Mouse (Mus musculus) layer of hippocampus, adult 11-12 months (tissue): ENCODE data around the gene Zbtb16.
A peak's percentile ranks its signal among the peaks of the same experiment; 100 is the strongest.

ENCODE experiments used
- DNase-seq: peaks from one replicate; pipeline ENCODE4 v3.0.0; 2022; ENCODE audit warnings: low spot score

The Zbtb16 gene

DNA sequence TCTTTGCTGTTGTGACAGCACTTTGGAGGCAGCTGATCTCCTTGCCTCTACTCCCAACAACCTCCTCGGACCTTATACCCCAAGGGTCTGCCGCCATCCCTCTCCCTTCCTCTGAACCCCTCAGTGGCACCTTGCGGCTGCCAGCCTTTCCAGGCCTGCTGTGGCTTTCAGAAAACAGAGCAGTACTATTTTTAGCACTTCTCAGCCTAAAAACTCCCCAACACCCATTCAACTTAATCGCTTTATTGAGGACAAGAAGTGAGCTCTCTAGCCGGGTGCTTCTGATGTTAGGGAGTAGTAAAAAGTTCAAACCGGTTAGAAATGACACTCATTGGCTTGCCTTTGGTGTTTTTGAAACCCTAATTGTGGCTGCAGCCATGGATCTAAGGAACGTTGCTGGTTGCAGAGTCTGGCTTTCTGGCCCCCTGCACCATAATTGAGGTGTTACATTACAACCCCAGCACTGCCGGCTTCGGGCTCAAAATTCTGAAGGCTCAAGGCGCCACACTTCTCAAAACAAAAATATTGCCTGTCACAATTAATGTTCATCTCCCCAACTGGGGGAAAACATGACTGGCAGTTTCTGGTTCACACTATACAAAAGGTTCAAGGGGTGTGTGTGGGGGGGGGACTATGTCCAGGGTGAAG lies 107.8 kb downstream of the Zbtb16 start:
- no peak for DNase-seq

DNA sequence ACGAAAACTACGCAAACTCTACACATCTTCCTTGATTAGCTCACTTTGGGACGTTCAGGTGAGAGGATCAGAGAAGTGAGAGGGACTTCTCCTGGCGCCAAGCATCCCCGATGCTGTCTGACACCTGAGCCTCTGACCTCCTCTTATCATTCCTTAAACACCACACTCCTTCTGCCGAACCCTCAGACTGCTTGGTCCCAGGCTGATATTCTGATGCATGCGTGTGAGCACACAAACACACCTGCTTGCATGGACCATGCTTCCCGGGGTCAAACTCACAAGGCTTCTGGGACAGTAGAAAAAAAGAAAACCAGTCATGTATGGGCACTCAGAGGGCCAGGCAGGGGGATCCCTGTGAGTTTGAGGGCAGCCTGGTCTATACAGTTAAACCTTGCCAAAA lies 109.7 kb downstream of the Zbtb16 start:
- no peak for DNase-seq

DNA sequence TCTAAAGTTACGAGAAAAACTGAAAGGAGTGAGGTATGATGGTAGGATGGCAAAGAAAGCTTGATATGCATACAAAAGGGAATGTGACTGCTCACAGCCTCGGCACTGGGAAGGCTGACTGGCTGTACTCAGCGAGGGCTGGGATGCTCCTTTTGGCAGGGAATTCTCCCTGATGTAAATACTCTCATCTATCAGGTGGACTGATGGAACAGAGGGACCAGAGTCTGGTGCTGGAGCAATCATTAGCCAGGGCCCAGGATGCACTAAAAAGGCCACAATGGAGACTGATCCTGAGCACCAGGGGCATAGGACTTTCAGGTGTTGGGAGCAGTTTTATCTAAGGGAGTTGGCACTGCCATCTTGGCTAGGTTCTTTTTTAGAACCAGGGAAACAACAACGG lies 110.1 kb downstream of the Zbtb16 start:
- DNase-seq = no peak

DNA sequence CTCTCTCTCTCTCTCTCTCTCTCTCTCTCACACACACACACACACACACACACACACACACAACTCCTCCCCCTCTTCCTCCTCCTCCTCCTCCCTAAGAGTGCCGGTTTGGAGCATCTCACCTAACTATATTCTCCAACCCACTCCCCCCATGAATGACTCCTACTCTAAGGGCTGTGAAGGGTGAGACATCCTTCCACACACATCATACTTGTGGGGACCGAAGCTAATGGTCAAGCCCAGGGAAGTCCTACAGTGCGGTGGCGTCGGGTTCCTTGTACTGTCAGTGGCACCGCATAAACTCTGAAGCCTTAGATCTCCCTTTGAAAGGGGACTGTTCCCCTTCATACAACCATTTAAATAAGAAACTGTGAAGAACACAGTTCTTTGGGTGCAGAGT lies 110.9 kb downstream of the Zbtb16 start:
- no peak for DNase-seq

DNA sequence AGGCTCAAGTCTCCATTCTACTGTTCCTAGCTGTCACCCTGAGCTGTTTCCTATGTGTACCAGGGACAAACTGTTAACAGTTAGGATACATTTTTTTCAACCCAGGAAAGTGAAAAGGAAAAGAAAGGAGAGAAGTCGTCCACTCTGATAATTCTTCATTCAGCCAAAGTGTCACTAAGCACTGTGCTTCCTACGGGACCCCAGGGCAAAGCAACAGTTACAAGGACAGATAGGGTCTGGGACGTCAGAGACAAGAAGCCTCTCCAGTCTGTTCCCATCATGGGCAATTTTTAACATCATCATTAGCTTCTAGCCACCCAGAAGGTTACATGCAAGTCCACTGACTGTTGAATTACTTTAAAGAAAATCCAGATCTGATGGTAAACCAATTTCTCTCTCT lies 111.3 kb downstream of the Zbtb16 start:
- DNase-seq = no peak

DNA sequence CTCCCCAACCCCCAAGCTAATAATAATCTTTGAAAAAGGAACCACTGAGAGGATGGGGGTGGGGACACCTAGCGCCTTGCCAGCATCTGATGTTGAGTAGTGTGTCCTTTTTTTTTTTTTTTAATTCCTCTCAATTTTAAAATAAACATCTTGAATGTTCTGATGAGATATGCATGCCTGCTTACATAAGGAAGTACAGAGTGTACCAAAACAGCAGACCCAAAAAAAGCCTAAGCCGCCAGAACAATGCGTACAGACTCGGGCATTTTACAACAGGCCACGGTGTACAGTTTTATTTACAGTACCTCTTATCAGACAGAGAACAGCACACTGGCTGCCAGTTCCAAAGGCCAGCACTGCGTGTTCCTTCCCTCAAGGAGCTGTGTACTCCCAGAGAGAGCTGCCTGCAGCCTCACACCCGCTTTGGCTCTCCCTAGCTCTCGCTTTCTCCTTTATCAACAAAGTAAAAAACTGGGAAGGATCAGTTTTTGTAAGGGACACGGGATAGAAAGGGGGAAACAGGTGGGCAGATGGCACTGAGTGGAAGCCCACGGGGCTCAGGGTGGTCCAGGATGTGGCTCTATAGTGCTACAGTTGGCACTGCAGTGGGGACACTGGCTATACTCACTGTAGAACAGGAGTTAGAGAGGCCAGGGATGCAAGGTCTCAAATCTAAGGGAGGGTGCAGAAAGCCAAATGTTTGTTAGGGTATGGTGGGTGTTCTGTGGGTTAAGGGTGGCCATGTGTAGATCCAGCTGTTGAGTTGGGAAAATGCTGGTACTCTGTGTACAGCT lies 112.3 kb downstream of the Zbtb16 start:
- peak; percentile 89 for DNase-seq

DNA sequence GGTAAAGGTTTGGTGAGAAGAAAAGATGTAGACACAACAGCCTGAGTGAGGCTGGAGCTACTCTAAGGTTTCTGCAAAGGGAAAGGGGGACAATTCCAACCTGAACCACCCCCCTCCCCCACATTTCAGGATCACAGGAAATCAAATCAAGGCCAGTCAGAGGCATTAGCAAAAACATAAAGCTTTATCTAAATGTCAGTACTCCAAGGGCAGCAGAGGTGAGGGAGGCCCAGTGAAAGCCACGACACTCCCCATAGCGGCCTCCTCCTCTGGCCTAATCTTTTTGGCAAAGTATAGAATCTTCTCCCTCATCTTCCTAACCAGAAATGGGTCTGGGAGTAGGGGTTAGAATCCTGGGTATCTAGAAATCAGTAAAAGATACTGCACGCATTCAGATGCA lies 113.0 kb downstream of the Zbtb16 start:
- DNase-seq = no peak

DNA sequence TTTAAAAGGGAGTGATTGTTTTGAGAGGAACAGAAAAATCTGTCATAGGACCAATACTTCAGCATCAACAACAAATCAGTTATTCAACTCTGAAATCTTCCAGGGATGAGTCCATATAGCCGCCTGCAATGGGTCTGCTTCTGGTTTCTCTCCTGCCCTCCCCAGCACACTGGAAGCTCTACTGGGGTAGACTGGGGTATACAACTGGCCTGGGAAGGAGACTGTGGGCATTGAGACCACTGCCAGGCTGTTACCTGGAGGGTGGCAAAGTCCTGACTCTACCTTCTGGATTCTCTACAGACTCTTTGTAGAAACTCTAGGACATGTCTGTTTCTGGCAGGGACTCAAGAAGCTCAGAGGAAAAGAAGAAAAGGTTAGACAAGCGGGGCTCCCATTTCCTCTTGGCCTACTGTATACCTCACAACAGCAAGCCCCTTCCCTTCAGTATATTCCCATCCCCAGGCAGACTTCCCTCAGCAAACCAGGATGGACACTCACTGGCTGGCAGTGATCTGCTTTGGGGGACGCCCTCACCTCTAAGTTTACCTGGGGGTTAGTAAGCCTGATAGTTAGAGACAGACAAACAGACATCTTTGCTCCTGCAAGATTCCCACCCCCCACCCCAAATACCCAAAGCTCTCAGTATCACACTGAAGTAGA lies 113.6 kb downstream of the Zbtb16 start:
- no peak for DNase-seq

DNA sequence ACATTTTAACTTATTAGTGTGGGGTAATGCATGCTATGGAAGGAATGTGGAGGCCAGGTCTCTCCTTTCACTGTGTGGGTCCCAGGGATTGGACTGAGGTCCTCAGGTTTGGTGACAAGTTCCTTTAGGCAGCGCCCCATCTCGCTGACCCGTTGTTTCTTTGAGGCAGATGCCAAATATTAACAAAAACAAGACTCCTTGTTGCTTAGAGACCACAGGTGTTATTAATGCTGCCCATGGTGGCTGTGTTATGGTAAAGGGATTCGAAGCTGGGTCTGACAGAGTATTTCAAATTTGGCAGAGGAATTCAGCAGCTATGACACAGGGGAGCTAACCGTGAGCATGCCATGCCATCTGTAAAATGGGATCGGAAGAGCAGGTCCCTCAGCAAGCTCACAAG lies 114.4 kb downstream of the Zbtb16 start:
- no peak for DNase-seq

DNA sequence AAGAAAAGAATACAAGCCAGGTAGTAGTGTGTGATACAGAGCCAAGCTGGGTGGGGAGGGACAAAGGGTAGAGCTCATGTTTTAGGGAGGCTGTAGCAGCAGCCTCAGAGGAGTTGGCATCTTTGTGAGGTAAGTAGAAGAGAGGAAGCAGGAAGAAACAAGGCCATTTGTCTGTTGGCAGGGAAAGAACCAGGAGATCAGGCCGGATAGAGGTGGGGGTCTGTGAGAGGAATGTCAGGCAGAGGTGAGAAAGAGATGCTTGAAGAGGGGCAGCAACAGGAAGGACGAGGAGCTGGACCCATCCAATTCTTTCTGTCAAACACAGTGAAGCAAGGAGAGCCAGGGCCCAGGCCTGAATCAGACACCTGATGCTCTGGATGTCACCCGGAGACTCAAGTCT lies 114.8 kb downstream of the Zbtb16 start:
- DNase-seq = no peak

DNA sequence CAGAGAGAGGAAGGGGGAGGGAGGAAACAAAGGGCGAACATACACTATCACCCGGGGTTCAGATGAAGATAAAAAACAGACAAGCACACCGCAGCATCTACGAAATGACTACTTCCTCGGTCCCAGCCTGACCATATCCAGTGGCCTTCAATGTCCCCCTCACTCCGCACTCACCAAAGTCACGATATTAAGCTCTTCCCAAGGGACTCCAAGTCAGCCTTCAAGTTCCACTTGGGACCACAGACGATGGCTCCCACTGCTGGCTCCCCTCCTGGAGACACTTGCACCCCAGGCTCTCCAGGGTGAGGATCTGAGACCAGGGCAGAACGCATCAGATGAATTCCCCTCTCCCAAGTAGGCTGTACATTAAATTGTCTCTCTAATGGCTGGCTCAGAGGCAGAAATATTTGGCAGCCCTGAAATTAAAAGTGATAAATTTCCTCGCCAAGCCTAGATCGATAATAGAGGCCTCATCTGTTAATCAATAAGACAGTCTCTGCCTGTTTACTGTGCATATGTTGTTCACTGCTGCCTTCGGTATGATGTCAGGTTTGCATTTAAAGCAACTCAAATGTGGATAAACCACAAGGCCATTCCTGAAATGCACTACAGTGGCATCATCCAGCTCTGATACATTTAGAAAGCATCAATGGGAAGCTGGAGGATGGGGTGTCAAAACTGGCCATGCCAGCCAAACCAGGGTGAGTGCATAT lies 115.6 kb downstream of the Zbtb16 start:
- no peak for DNase-seq

DNA sequence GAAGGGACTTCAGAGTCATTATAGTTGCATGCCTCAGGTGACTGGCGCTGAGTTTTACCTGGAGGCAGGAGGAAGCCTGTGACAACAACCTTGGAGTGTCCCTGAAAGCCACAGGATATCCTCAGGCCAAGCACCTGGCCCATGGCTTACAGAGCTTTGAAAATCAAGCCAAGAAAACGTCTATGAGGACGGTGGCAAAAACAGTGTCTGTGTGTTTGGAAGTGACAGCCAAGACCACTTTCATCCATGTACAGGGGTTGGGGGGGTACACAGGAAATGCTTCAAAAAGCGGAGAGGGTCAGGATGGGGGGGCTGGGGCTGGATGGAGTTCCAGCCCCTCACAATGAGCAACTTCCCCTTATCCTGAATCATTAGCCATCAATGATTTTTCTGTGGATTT lies 116.4 kb downstream of the Zbtb16 start:
- DNase-seq = no peak

DNA sequence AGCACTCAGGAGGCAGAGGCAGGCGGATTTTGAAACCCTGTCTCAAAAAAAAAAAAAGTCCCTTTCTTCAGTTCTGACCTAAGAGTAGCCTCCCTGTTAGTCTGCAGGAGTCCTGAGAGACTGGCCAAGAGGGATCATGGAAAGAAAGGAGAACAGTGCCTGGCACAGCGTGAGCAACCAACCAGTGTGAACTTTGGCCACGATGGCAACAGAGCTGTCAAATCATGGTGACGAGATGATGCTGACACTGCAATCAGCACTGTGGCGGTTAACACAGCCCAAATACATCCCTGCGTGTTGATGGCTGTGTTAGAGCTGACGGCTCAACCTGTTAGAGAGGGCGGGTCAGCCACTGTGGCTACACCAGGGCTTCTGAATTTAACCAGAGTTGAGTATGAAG lies 119.5 kb downstream of the Zbtb16 start:
- no peak for DNase-seq

DNA sequence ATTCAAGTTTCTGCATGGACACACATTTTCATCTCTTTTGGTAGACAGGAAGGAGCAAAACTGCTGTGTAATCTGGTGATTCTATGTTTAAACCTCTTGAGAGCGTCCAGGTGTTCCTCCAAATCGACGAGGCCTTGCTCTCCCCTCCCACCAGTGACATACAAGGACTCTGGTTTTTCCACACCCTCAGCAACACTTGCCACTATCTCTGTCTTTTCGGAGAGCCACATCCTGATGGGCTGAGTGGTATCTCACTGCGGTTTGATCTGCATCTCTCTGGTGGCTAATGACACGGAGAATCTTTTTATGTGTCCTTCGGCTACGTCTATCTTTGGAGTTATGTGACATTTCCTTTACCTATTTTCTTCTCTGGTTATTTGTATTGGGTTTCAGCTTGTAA lies 121.0 kb downstream of the Zbtb16 start:
- DNase-seq = no peak

DNA sequence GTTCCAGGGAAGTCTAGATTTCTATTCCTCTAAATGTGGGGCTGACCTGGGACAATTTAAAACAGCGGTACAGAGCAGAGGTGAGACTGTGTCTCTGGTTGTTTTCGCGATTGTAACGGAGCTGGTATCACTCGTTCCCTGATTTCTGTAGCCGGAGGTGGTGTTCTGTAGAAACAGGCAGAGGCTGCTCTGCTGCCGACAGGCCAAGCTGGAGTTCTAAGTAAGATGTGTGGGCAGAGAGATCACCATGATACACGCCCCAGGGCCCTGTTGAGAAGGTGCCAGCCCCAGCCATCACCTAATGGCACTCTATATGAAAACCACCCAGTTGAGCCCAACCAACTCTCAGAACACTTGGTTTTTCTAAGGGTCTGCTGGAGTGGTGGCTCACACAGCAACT lies 122.2 kb downstream of the Zbtb16 start:
- no peak for DNase-seq

DNA sequence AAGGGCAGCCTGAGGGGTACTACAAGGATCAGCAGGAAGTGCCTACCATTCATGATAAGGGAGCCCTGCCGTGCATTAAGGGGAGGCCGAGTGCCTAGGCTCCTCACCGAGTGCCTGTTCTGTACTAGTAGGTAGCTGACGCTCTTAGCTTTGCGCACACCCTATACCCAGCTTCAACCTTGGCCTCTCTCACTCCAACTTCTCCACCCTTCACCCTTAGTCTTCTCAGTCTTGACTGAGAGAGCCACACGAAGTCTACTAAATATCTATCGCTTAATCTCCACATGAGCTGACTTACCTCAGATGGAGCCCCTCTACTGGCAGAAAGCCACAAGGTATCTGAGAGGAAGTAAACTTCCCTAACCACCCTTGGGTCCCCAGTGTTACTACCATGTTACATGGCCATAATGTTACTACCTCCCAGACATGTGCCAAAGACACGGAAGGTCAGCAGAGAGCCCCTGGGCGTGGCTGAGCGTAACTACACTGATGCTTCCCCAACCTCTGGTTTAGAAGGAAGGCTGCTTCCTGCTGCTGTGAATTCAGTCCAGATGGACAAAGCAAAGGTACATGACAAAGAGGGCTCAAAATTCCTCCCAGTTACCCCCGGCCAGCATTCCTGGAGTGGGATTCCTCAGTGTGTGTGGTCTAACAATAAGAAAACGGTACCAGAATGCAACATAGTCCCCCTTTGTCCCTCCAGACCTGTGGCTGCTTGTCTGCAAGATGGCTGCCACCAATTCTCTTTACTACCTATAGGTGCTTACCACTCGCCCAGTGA lies 122.8 kb downstream of the Zbtb16 start:
- DNase-seq = no peak

DNA sequence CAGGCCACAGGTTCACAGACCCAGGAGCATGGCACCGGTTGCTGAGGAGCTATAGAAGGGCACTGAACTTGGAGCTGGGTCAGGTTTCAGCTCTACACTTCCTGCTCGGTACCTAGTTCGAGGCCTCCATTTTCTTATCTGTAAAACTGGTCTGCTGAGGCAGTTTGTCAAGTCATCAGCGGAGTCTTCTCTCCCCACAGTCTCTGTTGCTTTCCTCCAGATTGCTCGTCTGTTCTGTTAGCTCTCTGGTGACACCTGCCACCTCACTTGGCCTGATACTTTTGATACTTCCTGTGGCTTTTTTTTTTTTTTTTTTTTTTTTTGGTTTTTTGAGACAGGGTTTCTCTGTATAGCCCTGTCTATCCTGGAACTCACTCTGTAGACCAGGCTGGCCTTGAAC lies 124.2 kb downstream of the Zbtb16 start:
- DNase-seq = no peak

DNA sequence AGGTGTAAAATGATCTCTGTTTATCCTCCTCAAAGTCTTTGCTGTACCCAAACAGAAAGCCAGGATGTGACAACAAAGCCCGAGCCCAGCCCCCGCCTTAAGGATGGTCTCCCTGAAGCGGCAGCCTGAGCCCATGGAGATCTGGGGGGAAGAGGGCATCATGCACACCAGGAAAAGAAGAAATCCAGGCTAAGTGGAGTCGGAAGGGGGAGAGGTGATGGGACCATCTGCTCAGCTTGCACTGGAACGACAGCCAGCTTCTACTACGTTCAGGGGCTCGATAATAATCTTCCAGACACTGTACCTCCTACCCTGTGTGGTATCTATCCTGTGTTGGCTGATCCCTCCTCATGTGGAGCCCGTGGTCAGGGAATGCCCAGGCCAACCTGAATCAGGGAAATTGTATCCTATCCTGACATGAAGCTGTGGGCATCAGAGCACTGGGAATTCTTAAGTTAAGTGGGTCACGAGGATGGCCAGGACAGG lies 124.7 kb downstream of the Zbtb16 start:
- no peak for DNase-seq

DNA sequence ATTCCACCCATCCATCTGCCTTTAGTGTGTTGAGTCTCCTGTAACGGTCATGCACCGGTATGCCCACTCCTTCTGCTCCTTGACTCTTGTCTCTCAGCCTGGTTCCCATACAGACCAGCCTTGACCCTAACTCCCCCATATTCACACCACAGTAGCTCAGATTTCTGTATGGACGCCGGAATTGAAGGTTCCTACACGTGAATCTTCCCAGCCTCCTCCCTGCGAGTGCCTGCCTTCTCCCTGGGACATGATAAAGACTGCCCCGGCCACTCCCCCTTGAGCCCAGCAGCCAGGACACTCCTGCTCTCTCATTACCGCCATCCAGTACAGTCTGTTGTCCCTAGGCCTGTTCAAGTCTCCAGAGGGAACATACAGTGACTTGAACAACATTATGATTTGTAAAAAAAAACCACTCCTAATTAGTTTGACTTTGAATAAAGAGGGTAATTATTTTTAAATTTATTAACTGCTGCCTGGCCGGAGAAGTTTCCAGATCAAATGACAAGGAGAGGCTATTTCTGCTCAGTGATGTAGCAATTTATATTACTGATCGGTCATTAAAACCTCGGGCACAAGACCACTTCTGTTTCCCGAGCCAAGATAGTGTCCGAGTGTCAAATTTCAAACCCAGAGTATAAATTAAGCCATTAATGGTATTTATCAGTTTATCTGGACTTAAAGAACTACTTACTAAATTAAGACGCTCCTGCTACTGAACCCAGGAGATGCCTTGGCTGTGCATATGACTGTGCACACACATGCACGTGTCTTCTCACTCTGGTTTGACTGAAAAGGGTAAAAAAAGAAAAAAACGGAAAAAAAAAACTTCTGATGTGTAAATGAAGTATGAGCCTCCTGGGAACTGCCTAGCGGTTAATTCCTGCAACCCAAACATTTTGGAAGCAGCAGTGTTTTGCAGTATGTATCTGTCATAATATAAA lies 125.4 kb downstream of the Zbtb16 start:
- DNase-seq = no peak

DNA sequence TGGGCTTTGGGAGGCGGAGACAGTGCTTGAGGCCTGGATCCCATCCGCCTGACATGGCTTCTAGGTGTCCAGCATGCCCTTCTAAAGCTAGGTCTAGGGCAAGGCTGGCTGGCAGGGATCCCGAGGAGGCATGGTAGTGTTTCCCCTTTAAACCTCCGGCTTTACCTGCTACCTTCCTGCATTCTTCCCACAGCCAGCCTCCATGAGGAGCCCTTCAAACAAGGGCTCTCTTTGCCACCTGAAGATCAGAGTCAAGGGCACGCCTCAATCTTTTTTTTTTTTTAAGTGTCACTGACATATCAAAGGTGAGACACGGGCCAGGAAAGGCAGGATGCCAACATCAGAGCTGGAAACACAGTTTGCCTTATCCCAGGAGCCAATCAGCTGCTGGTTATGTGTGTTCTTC lies 128.2 kb downstream of the Zbtb16 start:
- DNase-seq = no peak
